Mouse (Mus musculus) spleen, adult 18-20 months (tissue): Measurements from ENCODE around the gene Jdp2.

Source experiments
- DNase-seq, 2 experiments: peaks; one replicate each; pipeline ENCODE4 v3.0.0; 2022; ENCODE audit warnings: mixed read lengths in 2 of 2

Jdp2 gene

DNA sequence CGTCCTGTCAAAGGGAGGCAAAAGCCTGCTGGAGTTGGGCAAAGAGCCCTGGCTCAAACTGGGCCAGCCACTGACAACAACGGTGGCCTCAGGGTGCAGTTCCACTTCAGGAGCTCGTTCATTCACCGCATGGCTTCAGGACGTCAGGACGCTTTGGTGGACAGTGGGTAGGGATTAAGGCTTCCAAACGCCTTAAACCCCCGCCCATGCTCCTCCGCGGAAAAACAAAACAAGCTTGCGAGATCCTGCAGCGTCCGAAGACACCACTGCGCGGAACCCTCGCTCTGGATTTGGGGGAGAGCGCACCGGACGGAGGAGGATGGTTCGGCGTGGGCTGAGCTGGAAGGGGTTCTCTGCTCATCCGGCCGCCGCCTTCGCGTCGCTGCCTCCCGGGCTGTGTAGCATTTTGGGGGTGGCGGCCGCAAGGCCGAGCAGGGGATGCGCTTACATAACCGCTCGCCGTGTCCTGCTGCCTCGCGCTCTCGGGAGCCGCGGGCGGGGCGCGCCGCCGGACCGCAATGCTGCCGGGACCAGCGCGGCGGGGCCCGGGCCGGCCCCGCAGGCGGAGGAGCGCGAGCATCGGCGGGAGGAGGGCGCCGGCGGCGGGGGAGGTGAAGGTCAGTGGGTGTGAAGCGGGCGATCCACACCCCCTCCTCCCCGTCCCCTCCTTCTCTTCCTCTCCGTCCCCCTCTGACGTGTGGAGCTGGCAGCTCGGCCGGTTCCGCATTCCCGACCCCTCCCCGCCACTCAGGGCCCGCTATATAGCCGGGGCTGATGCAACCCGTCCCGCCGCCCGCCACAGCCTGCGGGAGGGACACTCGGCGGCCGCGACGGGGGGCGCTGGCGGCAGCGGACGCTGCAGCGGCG, at the start of gene Jdp2:
Gene Jdp2, plus strand, starts transcription at position 417 of the 867 bp plus-strand sequence.
- DNase-seq, result peak; percentile 64 to 68

DNA sequence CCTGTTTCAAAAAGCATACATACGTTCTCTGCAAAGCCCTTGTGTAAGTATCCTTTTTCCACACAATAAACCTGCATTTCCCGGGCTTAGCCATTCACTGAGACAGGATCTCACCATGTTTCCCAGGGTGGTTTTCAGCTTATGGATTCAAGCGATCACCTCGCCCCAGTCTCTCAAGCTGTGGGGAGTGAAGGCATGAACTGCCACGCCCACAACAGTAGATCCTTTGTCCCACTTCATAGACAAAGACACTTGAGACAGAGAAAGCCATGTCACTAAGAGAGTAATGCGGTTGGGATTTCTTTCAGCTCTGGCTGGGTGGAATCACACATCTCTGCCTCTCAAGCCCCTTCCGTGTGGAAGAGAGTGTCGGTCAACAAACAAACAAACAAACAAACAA, 49.2 kb upstream of the Jdp2 start:
- no peak for DNase-seq

DNA sequence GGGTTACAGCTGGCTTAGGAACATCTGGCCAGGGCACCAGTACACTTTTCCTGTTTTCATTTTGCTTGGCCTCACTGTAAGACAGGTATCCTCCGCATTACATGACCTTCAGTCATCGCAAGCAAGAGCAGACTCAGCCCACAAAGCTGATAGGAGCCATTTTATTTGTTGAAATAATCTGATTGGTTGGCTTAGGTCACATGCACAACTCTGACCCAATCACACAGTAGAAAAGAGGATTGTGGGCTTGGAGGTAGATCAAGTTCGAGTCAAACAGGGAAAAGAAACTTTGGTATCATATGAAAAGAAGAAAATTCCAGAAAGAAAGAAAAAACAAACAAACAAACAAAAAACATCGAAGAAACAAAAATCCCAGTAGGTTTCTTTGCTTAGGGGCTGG, 48.4 kb upstream of the Jdp2 start:
- no peak for DNase-seq

- no peak for DNase-seq
These were observed 39.5 kb upstream of the Jdp2 start for GRCm38 (mm10) chr12:85559299-85559698.

GRCm38 (mm10) chr12:85565441-85565840, 33.4 kb upstream of the Jdp2 start:
- DNase-seq, result no peak

DNA sequence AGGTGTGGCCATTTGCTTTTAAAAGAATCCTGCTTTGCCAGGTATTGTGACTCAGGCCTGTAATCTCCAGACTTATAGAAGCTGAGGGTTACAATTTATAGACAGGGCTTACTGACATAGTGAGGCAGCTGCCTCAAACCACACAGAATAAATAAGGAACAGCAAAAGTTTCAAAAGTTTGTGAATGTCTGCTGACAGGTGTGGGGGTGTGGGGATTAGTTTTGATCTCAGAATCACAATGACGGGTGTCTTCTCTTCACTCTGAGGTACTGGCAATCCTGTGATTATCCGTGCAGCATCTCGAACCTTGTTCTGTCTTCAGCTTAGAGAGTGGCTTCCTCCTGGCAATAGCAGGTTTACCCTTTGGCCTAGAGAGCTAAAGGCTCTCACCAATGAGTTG, 30.5 kb upstream of the Jdp2 start:
- DNase-seq, result no peak

- DNase-seq, result no peak
These were observed 29.3 kb upstream of the Jdp2 start for GRCm38 (mm10) chr12:85569393-85570157.

- no peak for DNase-seq
These were observed 28.7 kb upstream of the Jdp2 start for GRCm38 (mm10) chr12:85570158-85570540.

- DNase-seq, result no peak
These were observed 27.5 kb upstream of the Jdp2 start for GRCm38 (mm10) chr12:85571312-85571711.

DNA sequence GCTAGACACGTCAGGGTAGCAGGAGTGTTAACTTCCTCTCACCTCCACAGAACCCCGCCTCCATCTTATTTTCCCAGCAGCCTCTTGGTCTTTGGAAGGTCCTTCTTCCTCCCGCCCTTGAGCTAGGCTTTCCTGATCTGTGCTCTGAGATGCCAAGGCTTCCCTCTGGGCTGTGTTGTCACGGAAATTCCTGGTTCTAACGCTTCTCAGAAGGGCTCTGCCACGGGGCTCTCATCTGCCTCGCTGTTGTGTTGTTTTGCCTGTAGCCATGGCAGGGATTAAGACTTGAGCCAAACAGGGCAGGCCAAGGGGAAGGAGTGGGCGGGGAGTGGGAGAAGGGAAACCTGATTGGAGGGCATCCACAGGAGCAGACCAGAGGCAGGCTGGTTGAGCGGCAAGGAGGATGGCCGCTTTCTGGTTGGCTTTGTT, 26.8 kb upstream of the Jdp2 start:
- DNase-seq, result no peak

DNA sequence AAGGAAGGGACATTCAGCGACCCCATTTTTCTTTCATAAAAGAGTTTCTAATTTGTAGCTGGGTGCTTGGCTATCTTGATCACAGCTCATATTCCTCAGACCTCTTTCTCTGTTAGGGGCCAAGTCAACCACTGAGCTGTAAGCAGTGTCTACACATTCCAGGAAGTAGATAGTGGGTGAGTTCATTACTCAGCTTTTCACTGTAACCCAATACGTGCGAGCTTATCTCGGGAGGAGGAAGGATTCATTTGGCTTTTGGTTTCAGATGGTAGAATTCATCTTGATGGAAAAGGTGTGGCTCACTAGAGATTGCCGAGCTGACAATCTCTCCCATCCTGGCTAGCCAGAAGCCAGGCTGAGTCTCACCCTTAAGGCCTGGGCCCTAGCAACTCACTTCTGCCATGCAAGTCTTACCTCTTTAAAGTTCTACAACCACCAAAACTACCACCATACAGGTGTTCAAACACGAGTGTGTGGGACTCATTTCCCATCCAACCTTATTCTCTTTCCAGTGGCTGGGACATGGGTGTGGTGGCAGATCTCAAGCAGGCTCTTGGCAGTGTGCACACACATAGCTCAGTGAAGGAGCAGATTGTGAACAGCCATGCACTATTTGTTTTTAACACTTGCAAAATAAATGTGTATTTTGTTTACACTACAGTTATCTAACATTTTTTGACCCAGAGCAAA, 23.9 kb upstream of the Jdp2 start:
- DNase-seq, result no peak

DNA sequence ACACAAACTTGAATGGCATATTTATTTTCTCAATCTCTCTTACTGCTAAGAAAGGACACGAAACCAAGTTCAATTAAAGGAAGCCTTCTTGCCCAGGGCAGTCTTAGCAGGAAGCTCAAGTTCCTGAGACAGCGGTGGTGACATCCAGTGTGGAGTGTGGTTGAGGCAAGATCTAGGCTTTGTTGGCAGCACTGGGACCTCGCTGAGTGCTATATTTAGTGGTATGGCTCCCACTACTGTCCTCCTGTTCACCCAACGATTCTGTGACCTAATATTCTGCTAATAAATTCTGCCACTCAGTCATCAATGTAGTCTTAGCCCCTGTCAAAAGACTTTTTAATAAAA, 23.4 kb upstream of the Jdp2 start:
- no peak for DNase-seq

GRCm38 (mm10) chr12:85581261-85582066, 17.4 kb upstream of the Jdp2 start:
- DNase-seq, result no peak

DNA sequence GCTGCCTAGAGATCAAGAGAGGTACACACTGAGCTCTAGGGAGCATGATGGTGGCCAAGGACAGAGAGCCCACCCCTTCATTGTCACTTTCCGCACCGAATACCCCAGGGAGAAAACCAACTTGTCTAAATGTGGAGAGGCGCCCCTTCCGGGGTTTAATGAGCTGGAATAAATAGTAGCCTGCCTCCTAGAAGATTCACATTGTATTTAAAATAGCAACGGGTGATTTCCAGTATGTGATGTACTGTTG, 16.8 kb upstream of the Jdp2 start:
- DNase-seq, result no peak

- no peak for DNase-seq
These were observed 13.0 kb upstream of the Jdp2 start for GRCm38 (mm10) chr12:85585761-85586258.

DNA sequence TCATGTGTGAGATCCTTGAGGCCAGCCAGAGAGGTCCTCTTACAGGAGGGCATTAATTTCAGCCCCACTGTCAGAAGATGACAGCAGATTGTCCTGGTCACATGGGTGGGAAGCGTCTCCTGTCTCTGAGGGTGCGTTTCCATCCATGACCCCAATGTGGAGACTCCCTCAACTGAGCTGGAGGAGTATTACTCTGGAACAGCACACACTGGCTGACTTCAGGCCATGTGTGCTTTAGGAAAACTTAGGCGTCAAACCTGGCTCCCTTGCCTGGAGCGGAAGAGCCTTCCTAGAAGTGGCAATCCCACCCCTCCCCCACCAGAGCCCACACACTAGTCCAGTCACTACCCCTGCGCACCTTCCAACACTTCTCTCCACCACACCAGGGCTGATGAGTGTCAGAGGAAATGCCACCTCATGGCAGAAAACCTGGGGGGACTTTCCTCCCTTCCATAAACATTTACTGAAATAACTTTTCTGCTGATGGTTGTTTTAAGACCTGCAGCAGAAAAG, 8.9 kb upstream of the Jdp2 start:
- DNase-seq, result no peak

DNA sequence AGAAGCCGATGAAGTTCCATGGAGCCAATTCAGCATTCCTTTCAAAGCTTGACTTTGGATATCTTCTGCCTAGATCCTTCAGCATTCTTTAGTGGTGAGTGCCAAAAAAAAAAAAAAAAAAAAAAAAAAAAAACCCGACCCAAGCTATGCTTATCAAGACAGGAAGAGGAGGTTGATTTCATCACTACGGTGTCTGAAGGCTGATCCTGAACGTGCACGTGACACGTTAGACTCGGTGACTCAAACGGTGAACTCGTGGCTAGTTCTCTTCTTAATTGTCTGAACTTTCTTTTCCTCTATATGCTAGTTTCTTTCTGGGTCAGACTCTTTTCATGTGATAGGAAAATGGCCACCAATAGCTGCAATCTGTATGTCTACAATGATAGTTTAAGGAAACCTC, 5.9 kb upstream of the Jdp2 start:
- no peak for DNase-seq

GRCm38 (mm10) chr12:85594390-85594789, 4.4 kb upstream of the Jdp2 start:
- no peak for DNase-seq

DNA sequence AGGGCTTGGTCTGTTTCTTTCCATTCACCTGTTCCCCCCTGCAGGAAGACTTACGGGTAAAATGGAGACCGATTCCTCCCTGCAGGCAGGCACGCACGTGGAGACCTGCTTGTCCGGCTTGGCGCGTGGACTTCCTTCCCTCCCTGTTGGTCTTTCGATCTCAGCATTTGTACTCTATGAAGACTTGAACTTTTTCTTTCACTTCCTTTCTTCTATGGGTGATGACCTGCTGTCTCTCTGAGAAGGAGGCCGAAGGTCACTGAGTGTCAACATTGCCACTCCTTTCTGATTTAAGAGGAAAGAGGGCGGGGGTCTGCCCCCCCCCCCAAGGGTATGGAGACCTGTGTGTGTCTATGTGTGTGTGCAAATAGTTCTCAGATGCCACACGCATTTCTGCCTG, 774 bp upstream of the Jdp2 start:
- no peak for DNase-seq

DNA sequence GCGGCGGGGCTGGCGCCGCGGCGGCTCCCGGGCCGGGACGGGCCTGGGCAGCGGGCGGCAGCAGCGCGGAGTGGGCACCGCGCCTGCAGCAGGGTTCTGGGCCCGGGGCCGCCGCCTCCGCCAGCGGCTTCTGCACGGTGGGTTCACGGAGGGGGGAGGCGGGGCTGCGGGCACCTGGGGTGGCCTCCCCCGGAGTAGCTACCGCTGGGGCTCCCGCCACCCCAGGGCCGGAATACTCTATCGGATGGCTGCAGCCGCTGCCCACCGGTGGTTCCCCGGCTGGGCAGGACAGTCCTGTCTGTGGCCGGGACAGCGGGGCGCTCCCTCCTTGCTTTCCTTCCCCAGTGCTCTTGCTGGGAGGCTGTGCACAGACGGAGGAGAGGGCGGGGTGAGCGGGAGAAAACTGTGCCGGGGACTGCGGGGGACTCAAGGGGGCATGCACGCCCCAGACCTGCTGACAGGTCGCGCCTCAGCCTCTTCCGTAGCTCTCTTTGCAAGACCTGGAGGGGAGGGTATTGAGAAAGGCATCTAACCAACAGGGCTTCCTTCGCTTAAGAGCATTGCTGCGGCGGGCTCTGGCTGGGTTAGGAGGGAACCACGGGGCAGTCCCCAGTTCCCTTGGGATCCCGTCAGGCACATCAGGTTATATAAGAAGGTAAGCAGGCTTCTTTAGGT, 788 bp downstream of the Jdp2 start:
- peak; percentile 16 to 39 for DNase-seq

DNA sequence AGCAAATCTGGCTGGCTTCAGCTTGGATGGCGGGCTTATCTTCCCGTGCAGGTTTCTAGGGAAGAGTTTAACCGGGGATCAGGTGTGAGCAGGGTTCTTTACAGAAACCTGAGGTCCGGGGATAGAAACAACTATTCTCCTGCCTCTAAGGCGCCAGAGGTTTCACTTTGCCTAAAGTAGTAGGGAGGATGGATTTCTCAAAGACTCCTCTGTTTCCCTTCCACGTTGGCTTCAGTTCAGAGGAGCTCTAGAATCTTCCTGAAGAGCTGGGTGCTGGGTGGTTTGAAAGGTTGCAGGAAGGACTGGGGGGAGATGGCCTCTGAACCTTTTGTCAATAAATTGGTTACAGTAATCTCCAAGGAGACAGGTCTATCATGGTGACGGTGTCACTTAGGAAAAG, 1.8 kb downstream of the Jdp2 start:
- no peak for DNase-seq

DNA sequence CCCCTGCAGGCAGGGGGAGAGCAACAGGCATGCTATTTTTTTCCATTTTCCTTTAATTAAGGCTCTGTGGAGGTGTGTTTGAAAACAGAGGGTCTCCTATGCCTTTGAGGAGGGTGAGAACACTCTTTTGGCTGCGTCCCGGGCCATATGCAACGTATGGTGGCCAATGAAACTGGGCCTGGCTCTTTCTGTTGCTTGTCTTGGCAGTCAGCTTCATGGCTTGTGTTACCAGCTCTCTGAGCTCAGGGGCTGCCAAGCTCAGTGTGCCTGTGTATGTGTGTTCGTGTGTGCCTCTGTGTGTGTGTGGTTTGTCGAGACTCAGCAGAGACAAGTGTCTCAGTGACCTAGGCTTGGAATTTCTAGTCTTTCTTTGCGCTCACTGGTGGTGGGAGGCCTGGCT, 2.7 kb downstream of the Jdp2 start:
- DNase-seq, result no peak
